Mouse (Mus musculus): Measurements from ENCODE around the gene Cebpg. TPM values are rescaled to one million over a fixed set of nuclear protein-coding genes. Genes with fewer than 3 reads are reported as not detected.

Gene Cebpg
- polyA plus RNA-seq, 1 experiment from 2014 or later, result 43.7 TPM

DNA sequence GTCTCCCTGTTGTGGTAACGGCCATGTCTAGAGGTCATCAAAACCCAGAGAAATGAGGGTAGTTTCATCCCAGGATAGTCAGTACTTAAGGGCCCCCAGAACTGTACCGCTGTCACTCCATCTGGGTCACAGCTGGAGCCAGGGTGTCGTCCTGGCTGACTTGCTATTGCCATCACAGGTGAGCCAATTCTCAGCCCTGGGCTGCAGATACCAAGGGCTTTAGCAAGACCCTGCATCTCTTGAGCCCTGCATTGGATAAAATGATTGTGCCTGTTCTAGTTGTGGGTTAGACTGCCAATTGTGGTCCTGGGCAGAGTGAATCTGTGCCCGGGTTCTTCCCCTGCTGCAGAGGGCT, 30.1 kb downstream of the Cebpg start:
- no peak for DNase-seq (ENCODE audit: low spot score)

GRCm38 (mm10) chr7:35025409-35026275, 30.7 kb downstream of the Cebpg start:
- peak; percentile 66 for DNase-seq (ENCODE audit: low spot score)

GRCm38 (mm10) chr7:35024426-35024825, 31.9 kb downstream of the Cebpg start:
- no peak for DNase-seq (ENCODE audit: low spot score)

- no peak for DNase-seq (ENCODE audit: low spot score)
These were observed 33.1 kb downstream of the Cebpg start for GRCm38 (mm10) chr7:35023251-35023650.

GRCm38 (mm10) chr7:35021365-35021764, 35.0 kb downstream of the Cebpg start:
- no peak for DNase-seq (ENCODE audit: low spot score)

GRCm38 (mm10) chr7:35015252-35015651, 41.1 kb downstream of the Cebpg start:
- DNase-seq (ENCODE audit: low spot score), result no peak

DNA sequence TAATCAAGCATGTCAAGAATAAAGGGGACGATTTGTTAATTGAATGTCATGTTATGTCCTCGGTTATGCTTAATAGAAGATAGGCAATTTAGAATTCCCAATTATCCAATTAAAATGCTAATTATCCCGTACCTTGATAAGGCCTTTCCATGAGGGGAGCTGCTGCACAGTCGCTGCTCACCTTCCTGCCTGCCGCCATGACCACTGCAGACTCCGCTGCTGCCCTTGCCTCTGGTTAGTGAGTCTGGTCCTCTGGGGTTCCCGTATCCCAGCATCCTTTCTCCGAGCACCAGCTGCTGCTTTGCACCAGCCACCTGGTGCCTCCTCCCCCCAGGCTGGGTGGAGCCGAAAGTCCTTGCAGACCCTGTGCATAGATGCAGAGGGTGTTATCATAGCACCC, 43.1 kb downstream of the Cebpg start:
- DNase-seq (ENCODE audit: low spot score), result no peak

- no peak for DNase-seq (ENCODE audit: low spot score)
These were observed 49.7 kb downstream of the Cebpg start for GRCm38 (mm10) chr7:35006661-35007060.

- no peak for DNase-seq (ENCODE audit: low spot score)
These were observed 53.1 kb downstream of the Cebpg start for GRCm38 (mm10) chr7:35003171-35003737.

GRCm38 (mm10) chr7:35000839-35001238, 55.5 kb downstream of the Cebpg start:
- DNase-seq (ENCODE audit: low spot score), result peak; percentile 55

Small RNA genes lying within 50 kb of the gene (microRNA-seq; reads per million reads assigned to microRNA genes)
- not detected for gene Gm25033 (ENCODE audit: borderline number of aligned reads)

Other genes starting within 250 kb of the Cebpg start
- gene Chst8, start 243.9 kb downstream of the Cebpg start, polyA plus RNA-seq (2015; fragmentation: Nextera tagmentation; extraction: Ambion mirVana), result 3.6 and 3.8 TPM in 2 replicates
- 79.5 and 82.5 TPM in 2 replicates for gene Pepd, start 144.2 kb downstream of the Cebpg start, polyA plus RNA-seq (2015; fragmentation: Nextera tagmentation; extraction: Ambion mirVana)
- 5.2 and 6.2 TPM in 2 replicates for gene Cebpa, start 62.7 kb upstream of the Cebpg start, polyA plus RNA-seq (2015; fragmentation: Nextera tagmentation; extraction: Ambion mirVana)
- gene Slc7a10, start 129.8 kb upstream of the Cebpg start, polyA plus RNA-seq (2015; fragmentation: Nextera tagmentation; extraction: Ambion mirVana), result 0.28 and 0.33 TPM in 2 replicates
- gene Lrp3, start 158.9 kb upstream of the Cebpg start, polyA plus RNA-seq (2015; fragmentation: Nextera tagmentation; extraction: Ambion mirVana), result 0.42 and 0.43 TPM in 2 replicates

Data from thymus, postnatal 0 days (tissue).